Mouse (Mus musculus) CD4-positive, CD25-positive, alpha-beta regulatory T cell, adult 4 months (primary cell): ENCODE results near the gene Rsph1. TPM values are rescaled to one million over a fixed set of nuclear protein-coding genes. Genes with fewer than 3 reads are reported as not detected.

Source experiments
- ATAC-seq: one replicate; pipeline ENCODE4 v1.8.0; 2017
- polyA plus RNA-seq, 2 experiments: library from polyadenylated mRNA; unstranded; fragments of 100-300 nt; shearing (Covaris generic); gene quantifications; one replicate each; pipeline ENCODE4 v1.2.1; 2017

Rsph1 gene
- polyA plus RNA-seq: 1 to 10 TPM in 1 of 2 experiments, under 1 TPM in 1; 0.52 to 1.1 TPM

DNA sequence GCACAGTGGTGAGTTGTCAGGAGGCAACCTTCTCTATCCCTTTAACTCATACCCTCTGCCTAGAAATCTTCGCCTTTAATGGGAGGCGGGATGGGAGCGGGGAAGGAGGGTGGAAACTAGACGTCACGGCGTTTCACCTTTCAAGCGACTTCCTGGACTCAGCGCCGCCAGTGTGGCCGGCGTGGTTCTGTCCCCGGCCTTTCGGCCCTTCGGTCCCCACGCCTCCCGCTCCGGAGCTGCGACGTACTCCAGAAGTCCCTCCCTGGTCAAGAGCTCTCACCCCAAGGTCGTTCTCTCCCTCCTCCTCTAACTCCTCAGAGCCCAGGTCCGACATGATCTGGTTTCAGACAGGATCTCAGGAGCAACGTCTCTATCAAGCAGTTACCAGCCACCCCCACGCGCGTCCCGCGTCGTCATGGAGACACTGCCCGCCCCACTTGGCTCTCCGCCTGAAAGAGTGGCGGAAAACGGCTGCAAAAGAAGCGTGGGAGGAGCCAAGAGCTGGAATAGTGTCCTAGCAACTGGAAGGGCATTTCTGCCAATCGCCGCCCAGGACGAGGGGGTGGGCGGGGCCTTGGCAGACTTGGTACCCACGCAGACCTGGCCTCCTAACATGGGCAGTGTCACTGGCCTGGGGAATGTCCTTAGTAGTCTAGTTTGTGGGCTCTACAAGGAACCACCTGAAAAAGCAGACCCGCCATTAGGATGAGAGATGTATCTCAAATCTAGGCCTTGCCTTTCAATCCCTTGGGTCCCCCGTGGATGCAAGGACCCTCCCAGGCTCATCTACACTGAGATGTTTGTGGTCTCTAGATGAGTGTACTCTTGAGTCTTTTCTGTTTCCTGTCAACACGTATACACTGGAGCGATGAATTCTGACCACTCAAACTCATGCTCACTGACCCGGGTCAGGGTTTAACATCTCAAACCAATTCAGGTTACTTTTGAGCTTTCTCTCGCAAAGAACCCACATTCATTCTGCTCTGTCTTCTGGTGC, at the start of gene Rsph1:
Gene Rsph1 (minus strand): TSS at position 462 of the 997 bp plus-strand sequence.
- peak; percentile 92 for ATAC-seq

DNA sequence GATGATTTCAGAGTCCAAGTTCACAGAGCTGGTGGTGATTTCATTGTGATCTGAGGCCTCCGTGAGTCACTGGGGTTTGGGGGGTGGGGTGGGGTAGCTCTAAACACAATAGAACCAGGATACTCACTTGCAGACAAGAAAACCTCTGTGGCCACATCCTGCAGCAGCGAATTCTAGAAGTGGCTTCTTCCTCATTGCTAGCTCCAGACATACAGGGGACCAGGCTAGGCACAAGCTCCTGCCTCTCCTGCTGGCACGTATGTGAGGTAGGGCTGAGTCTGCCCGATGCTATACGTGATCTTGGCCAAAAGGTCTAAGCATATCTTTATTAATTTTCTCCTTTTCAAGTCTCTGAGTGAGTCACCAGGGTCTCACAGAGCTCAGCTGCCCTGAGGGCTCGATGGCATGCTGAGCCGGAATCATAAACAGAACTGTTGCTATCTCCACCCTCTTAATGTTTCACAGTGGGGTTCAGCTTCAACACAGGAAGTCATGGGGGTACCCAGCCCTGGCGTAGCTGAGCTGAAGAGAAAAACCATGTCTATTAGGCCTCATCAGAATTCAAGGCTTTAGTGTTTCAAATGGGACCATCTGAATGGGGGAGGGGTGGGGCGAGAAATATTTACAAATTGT, 49.2 kb upstream of the Rsph1 start:
- peak; percentile 29 for ATAC-seq

DNA sequence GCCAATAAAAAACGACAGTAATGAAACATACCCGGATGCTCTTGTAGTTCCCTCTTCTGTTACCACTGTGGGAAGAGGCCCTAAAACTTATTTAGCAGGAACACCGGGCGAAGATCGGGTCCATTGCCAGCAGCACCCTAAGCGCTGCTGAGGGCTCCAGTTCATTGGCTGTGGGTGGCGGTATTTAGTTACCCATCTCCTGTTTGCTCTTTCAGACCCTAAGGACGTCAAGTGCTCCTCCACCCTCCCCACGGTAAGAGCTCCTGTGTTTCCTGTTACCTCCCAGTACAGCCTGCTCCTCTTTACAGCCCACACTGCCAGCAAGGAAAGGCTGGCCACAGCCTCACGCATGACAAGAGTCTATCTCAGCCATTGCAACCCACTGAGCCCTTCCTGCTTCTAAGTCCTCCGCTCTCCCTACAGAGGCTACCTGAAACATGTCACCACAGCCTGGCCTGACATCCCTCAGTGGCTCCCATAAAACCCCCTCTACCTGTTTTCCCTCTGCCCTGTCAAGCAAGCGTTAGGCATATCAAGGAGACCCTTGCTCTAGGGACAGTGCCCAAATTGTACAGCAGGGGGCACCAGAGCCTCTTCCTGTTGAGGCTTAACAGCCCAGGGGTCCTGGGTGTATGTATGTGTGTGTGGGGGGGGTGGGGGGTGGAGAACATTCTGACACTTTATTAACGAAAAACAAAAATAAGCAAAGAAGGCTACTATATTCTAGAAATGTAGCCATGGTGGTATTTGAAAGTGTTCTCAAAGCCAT, 48.5 kb upstream of the Rsph1 start:
- ATAC-seq: no peak

DNA sequence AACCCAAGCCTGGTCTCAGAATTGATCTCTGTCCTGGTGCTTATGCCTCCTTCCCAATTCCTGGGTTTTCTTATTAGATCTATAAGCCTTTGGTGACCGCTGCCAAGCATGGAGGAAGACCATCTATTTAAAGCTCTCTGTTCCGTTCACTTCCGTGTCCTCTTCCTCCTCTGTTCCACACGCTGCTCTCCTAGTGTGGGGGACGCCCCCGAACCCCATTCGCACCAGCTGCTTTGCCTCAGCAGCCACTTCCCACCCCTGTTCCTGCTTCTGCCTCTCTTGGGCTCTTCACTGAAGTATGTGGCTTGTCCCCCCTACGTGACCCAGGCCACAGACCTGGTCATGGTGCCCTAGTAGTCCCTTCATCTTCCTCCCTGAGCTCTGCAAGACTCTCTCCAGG, 47.0 kb upstream of the Rsph1 start:
- no peak for ATAC-seq

DNA sequence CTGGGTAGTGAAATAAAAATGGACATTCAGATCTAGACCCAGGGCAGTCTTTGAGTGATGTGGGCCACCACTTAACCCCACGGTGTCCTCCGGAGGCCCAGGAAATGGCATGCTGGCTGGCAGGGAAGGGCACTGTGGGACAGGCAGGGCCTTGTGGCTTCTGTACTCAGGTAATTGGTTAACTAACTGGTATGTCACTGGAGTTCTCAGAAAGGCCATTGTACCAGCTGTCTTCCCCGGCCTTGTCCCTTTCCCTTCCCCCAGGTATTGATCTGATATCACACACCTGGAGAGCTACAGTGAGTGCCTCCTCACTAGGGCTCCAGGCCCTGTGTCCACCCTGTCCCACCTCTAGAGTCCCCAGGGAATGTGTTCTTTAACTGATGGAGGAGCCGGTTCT, 46.2 kb upstream of the Rsph1 start:
- no peak for ATAC-seq

- no peak for ATAC-seq
Measured at GRCm38 (mm10) chr17:31322446-31322845, 45.3 kb upstream of the Rsph1 start.

- ATAC-seq: no peak
Measured at GRCm38 (mm10) chr17:31321425-31321824, 44.2 kb upstream of the Rsph1 start.

DNA sequence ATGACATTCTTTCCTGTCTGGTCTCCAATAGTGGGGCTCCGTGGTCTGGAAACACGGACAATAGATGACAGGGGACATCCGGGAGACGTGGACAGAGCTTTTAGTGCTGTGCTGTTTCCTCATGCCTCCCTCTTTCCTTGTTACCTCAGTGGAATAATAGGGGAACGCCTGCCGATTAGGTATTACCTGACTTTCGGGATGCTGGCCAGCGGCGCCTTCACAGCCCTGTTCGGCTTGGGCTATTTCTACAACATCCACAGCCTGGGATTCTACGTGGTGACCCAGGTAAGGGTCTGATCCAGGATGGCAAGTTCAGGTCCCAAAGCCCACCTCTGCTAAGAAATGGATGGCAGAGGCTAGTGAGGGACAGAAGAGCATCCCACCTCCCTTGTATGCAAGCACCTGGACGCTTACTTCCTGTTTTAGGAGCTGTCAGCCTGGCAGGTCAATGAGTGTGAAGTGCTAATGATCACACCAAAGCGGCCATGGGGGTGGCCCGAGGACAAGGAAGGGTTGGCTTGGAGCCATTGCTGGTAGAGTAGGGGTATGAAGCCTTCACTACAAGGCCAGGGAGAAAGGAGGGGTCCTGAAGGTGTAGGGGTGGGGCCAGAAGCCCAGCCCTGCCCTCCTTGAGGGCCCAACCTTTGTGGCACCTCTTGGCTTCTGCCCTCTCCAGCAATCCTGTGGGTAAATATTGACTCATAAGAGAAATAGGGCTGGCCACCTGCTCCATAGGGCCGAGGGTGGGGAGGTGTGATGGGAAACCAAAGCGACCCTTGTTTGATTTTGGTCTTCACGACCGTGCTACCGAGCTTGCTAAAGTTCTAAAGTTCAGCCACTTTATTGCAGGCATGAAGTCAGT, 42.0 kb upstream of the Rsph1 start:
- ATAC-seq: no peak

DNA sequence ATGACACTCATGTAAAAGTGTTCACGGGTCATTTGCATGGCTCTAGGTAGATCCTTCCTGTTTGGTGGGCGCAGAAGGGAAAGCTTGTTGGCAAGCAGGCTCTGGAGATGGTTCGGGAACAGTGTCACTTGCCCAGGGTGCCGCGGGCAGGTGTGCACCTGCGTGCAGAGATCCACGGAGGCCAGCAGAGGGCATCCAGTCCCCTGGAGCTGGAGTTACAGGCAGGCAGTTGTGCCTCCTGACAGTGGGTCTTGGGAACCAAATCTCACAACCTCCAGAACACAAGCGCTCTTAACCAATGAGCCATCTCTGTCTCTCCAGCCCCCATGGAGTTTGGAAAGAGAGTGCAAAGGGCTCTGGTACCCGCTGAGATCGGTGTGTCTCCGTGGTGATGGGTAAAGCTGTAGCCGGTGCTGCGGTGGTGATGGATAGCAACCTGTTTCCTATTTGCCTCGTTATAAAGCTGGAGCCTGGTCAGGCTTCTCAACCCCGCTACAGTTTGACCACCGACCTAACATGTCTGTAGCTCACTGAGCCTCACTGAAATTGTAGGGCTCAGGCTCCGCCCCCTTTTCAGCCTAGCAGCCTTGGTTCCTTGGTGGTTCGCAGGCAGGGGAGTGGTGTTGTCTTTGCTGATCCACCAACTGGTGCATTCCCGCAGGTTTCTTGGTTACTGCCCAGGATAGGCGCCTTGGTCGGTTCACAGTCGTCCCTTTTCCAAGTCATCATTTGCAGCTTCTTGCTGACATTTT, 40.5 kb upstream of the Rsph1 start:
- ATAC-seq: no peak

DNA sequence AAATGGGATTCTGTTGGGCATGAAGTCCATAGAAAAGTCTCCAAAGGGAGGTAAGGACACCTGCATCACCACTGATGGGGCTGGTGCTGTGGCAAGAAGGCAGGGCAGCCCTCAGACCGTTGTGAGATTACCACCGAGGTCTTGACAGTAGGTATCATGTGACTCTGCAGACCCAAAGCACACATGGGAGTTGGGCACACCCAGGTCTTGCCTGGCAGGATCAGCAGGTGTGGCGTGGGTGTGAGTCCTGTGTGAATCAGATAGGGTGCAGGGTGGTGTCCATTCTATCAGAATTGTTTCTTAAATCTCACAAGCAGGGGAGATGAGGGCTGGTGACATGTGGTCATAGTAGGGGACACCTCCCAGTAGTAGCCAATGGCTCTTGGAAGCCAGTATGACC, 39.8 kb upstream of the Rsph1 start:
- no peak for ATAC-seq

DNA sequence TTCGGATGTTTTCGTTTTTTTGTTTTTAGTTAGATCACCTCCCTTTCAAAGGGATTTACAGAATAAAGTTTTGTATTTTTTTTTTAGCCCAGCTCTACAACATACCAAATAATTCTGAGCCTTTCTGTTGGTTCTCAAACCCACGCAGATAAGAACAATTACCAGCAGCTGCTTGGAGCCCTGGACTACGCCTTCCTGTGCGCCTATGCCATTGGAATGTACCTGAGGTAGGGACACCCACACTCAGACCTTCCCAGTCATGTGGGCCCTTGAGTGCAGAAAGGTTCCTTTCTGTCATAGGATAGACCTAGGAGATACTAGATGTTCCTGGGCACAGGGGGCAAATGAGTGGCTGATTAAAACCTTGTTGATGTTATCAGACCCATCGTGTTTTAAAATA, 38.8 kb upstream of the Rsph1 start:
- no peak for ATAC-seq

DNA sequence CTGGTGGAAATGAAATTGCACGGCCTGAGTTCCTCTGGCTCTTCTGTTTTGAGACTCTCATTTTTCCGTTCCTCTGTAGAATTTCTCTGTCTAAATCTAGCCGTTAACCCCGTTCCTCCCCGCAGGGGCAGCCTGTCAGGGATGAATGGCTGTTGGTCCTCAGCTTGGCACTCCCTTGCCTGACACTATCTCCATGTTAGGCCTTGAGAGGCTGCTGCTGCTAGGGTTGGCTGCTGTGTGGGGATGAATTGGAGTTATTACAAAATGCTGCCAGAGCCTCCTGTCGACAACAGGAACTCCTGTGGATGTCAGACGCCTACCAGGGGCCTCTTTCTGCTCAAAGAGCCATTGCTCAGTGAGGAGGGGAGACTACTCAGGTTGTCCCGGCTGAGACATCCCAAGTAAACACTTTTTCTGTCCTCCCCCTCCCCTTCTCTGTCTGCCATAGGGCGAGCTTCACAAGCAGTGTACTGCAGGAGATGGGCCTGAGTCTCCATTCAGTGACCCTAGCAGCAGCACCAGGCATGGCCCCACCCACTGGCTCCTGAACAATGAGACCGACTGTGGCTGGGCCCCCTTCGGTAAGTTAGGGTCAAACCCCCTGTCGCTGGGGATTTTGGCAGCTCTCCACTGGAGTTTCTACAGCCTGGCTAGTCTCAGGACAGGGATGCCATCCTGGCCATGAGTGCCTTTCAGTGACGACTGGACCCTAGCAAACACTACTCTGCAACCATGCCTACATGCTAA, 38.0 kb upstream of the Rsph1 start:
- no peak for ATAC-seq

- ATAC-seq: no peak
Measured at GRCm38 (mm10) chr17:31312648-31313047, 35.5 kb upstream of the Rsph1 start.

DNA sequence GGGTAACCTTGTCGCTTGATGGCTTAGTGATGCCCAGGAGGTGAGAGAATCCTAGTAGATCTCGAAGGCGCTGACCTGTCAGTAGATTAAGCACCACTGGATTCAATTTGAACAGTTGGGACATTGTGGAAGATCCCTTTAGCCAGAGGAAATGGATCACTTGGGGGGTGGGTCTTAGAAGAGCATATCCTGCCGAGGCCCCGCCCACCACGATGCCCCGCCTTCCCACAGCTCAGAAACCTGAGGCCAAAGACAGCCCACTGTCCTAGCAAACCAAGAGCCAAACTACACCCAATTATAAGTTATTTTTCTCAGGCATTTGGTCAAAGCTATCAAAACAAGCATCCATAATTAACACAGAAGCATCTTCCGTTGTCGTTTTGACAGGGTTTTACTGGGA, 33.9 kb upstream of the Rsph1 start:
- ATAC-seq: no peak

- ATAC-seq: no peak
Measured at GRCm38 (mm10) chr17:31309281-31309793, 32.2 kb upstream of the Rsph1 start.

- no peak for ATAC-seq
Measured at GRCm38 (mm10) chr17:31308291-31308816, 31.2 kb upstream of the Rsph1 start.

- no peak for ATAC-seq
Measured at GRCm38 (mm10) chr17:31307756-31308155, 30.6 kb upstream of the Rsph1 start.

- ATAC-seq: no peak
Measured at GRCm38 (mm10) chr17:31305776-31306120, 28.6 kb upstream of the Rsph1 start.

DNA sequence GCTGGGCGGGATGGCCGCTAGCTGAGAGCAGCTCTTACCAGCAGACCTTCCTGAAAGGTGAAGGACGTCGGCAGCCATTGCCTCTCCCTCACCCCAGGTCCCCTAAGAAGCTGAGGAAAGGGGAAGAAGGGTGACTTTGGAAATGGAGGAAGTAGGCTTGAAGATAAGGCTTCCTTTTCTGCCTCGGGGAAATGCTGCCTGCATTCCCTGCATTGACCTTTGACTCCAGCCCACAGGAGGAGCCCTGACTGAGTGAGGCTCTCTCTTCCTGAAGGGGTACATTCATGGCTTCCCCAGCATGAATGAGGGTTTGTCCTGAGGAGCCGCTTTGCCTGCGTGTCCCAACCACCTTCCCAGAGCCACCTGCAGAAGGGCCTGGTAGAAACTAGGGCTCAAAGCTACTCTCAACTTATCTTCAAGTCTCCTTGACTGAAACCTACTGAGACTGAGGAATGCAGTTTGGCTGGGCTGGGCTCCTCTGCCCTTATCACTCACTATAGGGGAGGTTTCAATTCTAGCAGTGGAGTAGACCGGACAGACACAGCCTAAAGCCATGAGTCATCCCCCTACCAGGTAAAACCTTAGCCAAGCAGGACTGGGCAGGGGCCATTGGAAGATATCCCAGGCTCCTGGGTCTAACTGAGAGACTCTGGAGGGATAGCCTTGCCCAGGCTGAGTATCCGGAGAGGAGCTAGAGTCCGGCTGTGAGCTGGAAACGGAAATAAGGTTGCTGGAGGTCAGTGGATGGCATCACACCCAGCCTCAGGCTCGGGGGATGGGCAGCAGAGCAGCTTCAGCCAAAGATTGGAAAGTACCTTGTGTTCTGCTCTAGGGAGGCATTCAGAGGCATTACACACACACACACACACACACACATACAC, 28.0 kb upstream of the Rsph1 start:
- ATAC-seq: no peak
